Mouse (Mus musculus) testis, postnatal 10 days (tissue): ENCODE measurements around the gene Pigm.

Experiments used
- DNase-seq: peaks from one replicate; pipeline ENCODE4 v3.0.0; 2021; ENCODE audit warnings: low spot score

Gene Pigm

GRCm38 (mm10) chr1:172352001-172352400 lies 24.3 kb upstream of the Pigm start:
- DNase-seq: no peak

GRCm38 (mm10) chr1:172352453-172352852 lies 23.9 kb upstream of the Pigm start:
- DNase-seq: no peak

GRCm38 (mm10) chr1:172355336-172355735 lies 21.0 kb upstream of the Pigm start:
- no peak for DNase-seq

- peak; percentile 80 for DNase-seq
Observed at GRCm38 (mm10) chr1:172357550-172357949, 18.8 kb upstream of the Pigm start.

- DNase-seq: peak; percentile 45
Observed at GRCm38 (mm10) chr1:172358341-172358740, 18.0 kb upstream of the Pigm start.

GRCm38 (mm10) chr1:172364684-172365083 lies 11.7 kb upstream of the Pigm start:
- DNase-seq: peak; percentile 63

- peak; percentile 76 for DNase-seq
Observed at GRCm38 (mm10) chr1:172368768-172369418, 7.5 kb upstream of the Pigm start.

- peak; percentile 67 for DNase-seq
Observed at GRCm38 (mm10) chr1:172376758-172377458, 562 bp downstream of the Pigm start.

- no peak for DNase-seq
Observed at GRCm38 (mm10) chr1:172380066-172380465, 3.7 kb downstream of the Pigm start.

- DNase-seq: no peak
Observed at GRCm38 (mm10) chr1:172382090-172382489, 5.7 kb downstream of the Pigm start.

GRCm38 (mm10) chr1:172387246-172387645 lies 10.9 kb downstream of the Pigm start:
- DNase-seq: no peak

GRCm38 (mm10) chr1:172390769-172391168 lies 14.4 kb downstream of the Pigm start:
- no peak for DNase-seq

GRCm38 (mm10) chr1:172391807-172392581 lies 15.6 kb downstream of the Pigm start:
- DNase-seq: peak; percentile 61

- DNase-seq: no peak
Observed at GRCm38 (mm10) chr1:172392643-172393170, 16.4 kb downstream of the Pigm start.

- DNase-seq: no peak
Observed at GRCm38 (mm10) chr1:172393739-172394138, 17.4 kb downstream of the Pigm start.

- DNase-seq: no peak
Observed at GRCm38 (mm10) chr1:172396996-172397752, 20.8 kb downstream of the Pigm start.

GRCm38 (mm10) chr1:172406077-172406706 lies 29.8 kb downstream of the Pigm start:
- DNase-seq: no peak

GRCm38 (mm10) chr1:172408996-172409395 lies 32.6 kb downstream of the Pigm start:
- DNase-seq: no peak

GRCm38 (mm10) chr1:172409431-172409830 lies 33.1 kb downstream of the Pigm start:
- DNase-seq: no peak

- peak; percentile 83 for DNase-seq
Observed at GRCm38 (mm10) chr1:172410806-172411205, 34.5 kb downstream of the Pigm start.

- peak; percentile 92 for DNase-seq
Observed at GRCm38 (mm10) chr1:172412204-172412603, 35.9 kb downstream of the Pigm start.
